Mouse (Mus musculus) kidney, embryonic 16.5 days (tissue): ENCODE results near the gene Arhgap10. TPM values are rescaled to one million over a fixed set of nuclear protein-coding genes. Genes with fewer than 3 reads are reported as not detected.

Experiments used
- ATAC-seq: fragments of 200-750 bp; cut with Nextera tagmentation; 2 replicates; pipeline ENCODE4 v1.8.0; 2017; ENCODE audit warnings: moderate TSS enrichment; ENCODE audit not compliant: low FRiP score, low TSS enrichment
- H3K27ac ChIP-seq: fragments of 300-500 bp; sonication (generic); 2 replicates; pipeline ENCODE4 v1.5.1; 2014; ENCODE audit warnings: low read length
- H3K27me3 ChIP-seq: fragments of 300-500 bp; sonication (generic); 2 replicates; pipeline ENCODE4 v1.6.1; 2014; ENCODE audit warnings: low read length, control low read depth, mixed read lengths; ENCODE audit not compliant: insufficient read depth
- H3K36me3 ChIP-seq: fragments of 300-500 bp; sonication (generic); 2 replicates; pipeline ENCODE4 v1.6.1; 2014; ENCODE audit warnings: low read length, control low read depth, mixed read lengths; ENCODE audit not compliant: insufficient read depth
- H3K4me1 ChIP-seq: fragments of 300-500 bp; sonication (generic); 2 replicates; pipeline ENCODE4 v1.6.1; 2014; ENCODE audit warnings: low read length, control low read depth, mixed read lengths; ENCODE audit not compliant: insufficient read depth
- H3K4me2 ChIP-seq: fragments of 300-500 bp; sonication (generic); replicated peaks from 2 replicates; pipeline ENCODE4 v1.6.1; 2014; ENCODE audit warnings: low read depth, low read length
- H3K4me3 ChIP-seq: fragments of 300-500 bp; sonication (generic); 2 replicates; pipeline ENCODE4 v1.5.1; 2014; ENCODE audit warnings: mild to moderate bottlenecking, low read length
- H3K9ac ChIP-seq: fragments of 300-500 bp; sonication (generic); replicated peaks from 2 replicates; pipeline ENCODE4 v1.6.1; 2014; ENCODE audit warnings: low read length
- H3K9me3 ChIP-seq: fragments of 300-500 bp; sonication (generic); 2 replicates; pipeline ENCODE4 v1.6.1; 2016; ENCODE audit warnings: low read length, control low read depth
- WGBS: fragments of 180-500 bp; shearing (Covaris S2); extraction: QIAGEN DNeasy Blood & Tissue Kit; methylation state at CpG from one replicate; pipeline ENCODE4 v1.1.7; 2014; 5-methylcytosine and 5-hydroxymethylcytosine counted together
- polyA plus RNA-seq: library from polyadenylated mRNA; unstranded; fragments of >200 nt; fragmentation: Nextera tagmentation; extraction: Ambion mirVana; gene quantifications from 2 replicates; pipeline ENCODE4 v1.2.1, GENCODE M21; 2015

The Arhgap10 gene
- polyA plus RNA-seq, 1 experiment from 2014 or later, result 36.0 TPM

GRCm38 (mm10) chr8:77370308-77370707 is 147.4 kb downstream of the Arhgap10 start:
- Histone ChIP-seq H3K4me3 (no peak overlapping the region), H3K4me1 (peaks cover 14% of the 10 kb centered on the region), H3K27ac (no peak overlapping the region), H3K27me3 (no peaks in the 10 kb centered on the region), H3K9me3 (no peaks in the 10 kb centered on the region), H3K36me3 (0 out of 2 replicates have a peak, but pooled peaks cover 9% of the 10 kb centered on the region), H3K9ac (no peak overlapping the region), H3K4me2 (no peak overlapping the region)
- WGBS, result 8% methylated on average over 2 of the region's 2 CpGs
- no peak for ATAC-seq

- no peak for ATAC-seq
- Histone ChIP-seq H3K4me1 (peaks cover 14% of the 10 kb centered on the region), H3K4me2 (no peak overlapping the region), H3K27ac (no peak overlapping the region), H3K27me3 (no peaks in the 10 kb centered on the region), H3K9me3 (no peaks in the 10 kb centered on the region), H3K9ac (no peak overlapping the region), H3K4me3 (no peak overlapping the region), H3K36me3 (0 out of 2 replicates have a peak, but pooled peaks cover 9% of the 10 kb centered on the region)
- WGBS, result 74% methylated on average over 7 of the region's 7 CpGs
Measured at GRCm38 (mm10) chr8:77369671-77370070, 148.1 kb downstream of the Arhgap10 start.

- H3K36me3 ChIP-seq, result peaks cover 11% of the 10 kb centered on the region; the same call in 1 of the 2 replicates
- WGBS, result 50% methylated on average over 3 of the region's 3 CpGs
- 0 out of 2 replicates have a peak, but pooled peaks have one; percentile 32 for ATAC-seq
Measured at GRCm38 (mm10) chr8:77367091-77367490, 150.7 kb downstream of the Arhgap10 start.

GRCm38 (mm10) chr8:77366446-77366845 is 151.3 kb downstream of the Arhgap10 start:
- WGBS, result 40% methylated on average over 4 of the region's 4 CpGs
- Histone ChIP-seq H3K4me2 (no peak overlapping the region), H3K9me3 (no peaks in the 10 kb centered on the region), H3K36me3 (peaks cover 11% of the 10 kb centered on the region; the same call in 1 of the 2 replicates), H3K4me1 (peaks cover 14% of the 10 kb centered on the region), H3K27ac (peak overlapping the region; percentile 18; the same call in 1 of the 2 replicates), H3K4me3 (no peak overlapping the region), H3K27me3 (no peaks in the 10 kb centered on the region), H3K9ac (no peak overlapping the region)
- ATAC-seq, result peak; percentile 90

More at GRCm38 (mm10) chr8:77367091-77367490, 150.7 kb downstream of the Arhgap10 start:
- Histone ChIP-seq H3K27ac (no peak overlapping the region), H3K4me2 (no peak overlapping the region), H3K4me1 (peaks cover 14% of the 10 kb centered on the region), H3K27me3 (no peaks in the 10 kb centered on the region), H3K9ac (no peak overlapping the region), H3K9me3 (no peaks in the 10 kb centered on the region), H3K4me3 (no peak overlapping the region)

GRCm38 (mm10) chr8:77365990-77366389 is 151.8 kb downstream of the Arhgap10 start:
- no peak overlapping the region for H3K4me2 ChIP-seq
- no peaks in the 10 kb centered on the region for H3K9me3 ChIP-seq
- no peak overlapping the region for H3K4me3 ChIP-seq
- H3K27ac ChIP-seq, result peak overlapping the region; percentile 18; the same call in 1 of the 2 replicates
- H3K27me3 ChIP-seq, result no peaks in the 10 kb centered on the region
- peaks cover 14% of the 10 kb centered on the region for H3K4me1 ChIP-seq
- WGBS, result 74% methylated on average over 6 of the region's 6 CpGs
- ATAC-seq, result no peak; the same call in 1 of the 2 replicates
- H3K9ac ChIP-seq, result no peak overlapping the region
- peaks cover 13% of the 10 kb centered on the region; the same call in 1 of the 2 replicates for H3K36me3 ChIP-seq

- Histone ChIP-seq H3K4me1 (0 out of 2 replicates have a peak, but pooled peaks cover 6% of the 10 kb centered on the region), H3K9ac (no peak overlapping the region), H3K36me3 (peaks cover 18% of the 10 kb centered on the region; the same call in 1 of the 2 replicates), H3K9me3 (no peaks in the 10 kb centered on the region), H3K27me3 (no peaks in the 10 kb centered on the region), H3K4me3 (no peak overlapping the region), H3K4me2 (no peak overlapping the region), H3K27ac (no peak overlapping the region)
- WGBS, result 95% methylated on average over 11 of the region's 11 CpGs
- ATAC-seq, result no peak
Measured at GRCm38 (mm10) chr8:77364472-77364871, 153.3 kb downstream of the Arhgap10 start.

GRCm38 (mm10) chr8:77360853-77361252 is 156.9 kb downstream of the Arhgap10 start:
- no peak overlapping the region for H3K9ac ChIP-seq
- 64% methylated on average over 5 of the region's 5 CpGs for WGBS

GRCm38 (mm10) chr8:77360423-77360822 is 157.3 kb downstream of the Arhgap10 start:
- Histone ChIP-seq H3K27me3 (no peaks in the 10 kb centered on the region), H3K4me1 (no peaks in the 10 kb centered on the region), H3K27ac (no peak overlapping the region), H3K9ac (no peak overlapping the region), H3K9me3 (no peaks in the 10 kb centered on the region), H3K4me3 (no peak overlapping the region), H3K36me3 (peaks cover 19% of the 10 kb centered on the region; the same call in 1 of the 2 replicates), H3K4me2 (no peak overlapping the region)
- WGBS, result 91% methylated on average over 5 of the region's 5 CpGs
- ATAC-seq, result no peak

More at GRCm38 (mm10) chr8:77360853-77361252, 156.9 kb downstream of the Arhgap10 start:
- Histone ChIP-seq H3K4me2 (no peak overlapping the region), H3K4me3 (no peak overlapping the region), H3K27ac (no peak overlapping the region), H3K4me1 (no peaks in the 10 kb centered on the region), H3K9me3 (no peaks in the 10 kb centered on the region), H3K27me3 (no peaks in the 10 kb centered on the region), H3K36me3 (peaks cover 19% of the 10 kb centered on the region; the same call in 1 of the 2 replicates)
- ATAC-seq, result no peak

GRCm38 (mm10) chr8:77357126-77357525 is 160.6 kb downstream of the Arhgap10 start:
- no peak overlapping the region for H3K4me2 ChIP-seq
- no peak for ATAC-seq
- no peak overlapping the region for H3K4me3 ChIP-seq
- H3K27me3 ChIP-seq, result no peaks in the 10 kb centered on the region
- no peaks in the 10 kb centered on the region for H3K4me1 ChIP-seq
- no peak overlapping the region for H3K9ac ChIP-seq
- H3K27ac ChIP-seq, result no peak overlapping the region
- WGBS, result 80% methylated on average over 8 of the region's 8 CpGs
- H3K9me3 ChIP-seq, result no peaks in the 10 kb centered on the region
- 0 out of 2 replicates have a peak, but pooled peaks cover 16% of the 10 kb centered on the region for H3K36me3 ChIP-seq

GRCm38 (mm10) chr8:77355344-77355743 is 162.4 kb downstream of the Arhgap10 start:
- no peak overlapping the region for H3K4me3 ChIP-seq
- 88% methylated on average over 5 of the region's 5 CpGs for WGBS
- no peak overlapping the region for H3K9ac ChIP-seq
- ATAC-seq, result no peak
- H3K27ac ChIP-seq, result no peak overlapping the region
- 0 out of 2 replicates have a peak, but pooled peaks cover 12% of the 10 kb centered on the region for H3K36me3 ChIP-seq
- H3K9me3 ChIP-seq, result no peaks in the 10 kb centered on the region
- H3K27me3 ChIP-seq, result no peaks in the 10 kb centered on the region
- H3K4me2 ChIP-seq, result no peak overlapping the region
- H3K4me1 ChIP-seq, result no peaks in the 10 kb centered on the region; the same call in 1 of the 2 replicates
